Mouse (Mus musculus) ovary, adult 18-20 months (tissue): ENCODE measurements around the gene Olfr943.

Source experiments
- DNase-seq: peaks from one replicate; pipeline ENCODE4 v3.0.0; 2022; ENCODE audit warnings: low spot score, mixed read lengths

Gene Olfr943

GRCm38 (mm10) chr9:39166004-39166403 lies at the start of gene Olfr943:
TSS of gene Olfr943 (plus strand) at chr9:39166304.
- DNase-seq = no peak

- DNase-seq = no peak
Measured at GRCm38 (mm10) chr9:39127326-39127725, 38.8 kb upstream of the Olfr943 start.

GRCm38 (mm10) chr9:39127831-39128230 lies 38.3 kb upstream of the Olfr943 start, which contains the start of gene Olfr27:
TSS of gene Olfr27 (plus strand) at chr9:39128131.
- no peak for DNase-seq

- DNase-seq = no peak
Measured at GRCm38 (mm10) chr9:39152401-39152800, 13.7 kb upstream of the Olfr943 start.

GRCm38 (mm10) chr9:39201620-39202019 lies 35.5 kb downstream of the Olfr943 start, which contains the start of gene Olfr944:
TSS of gene Olfr944 (plus strand) at chr9:39201920.
- DNase-seq = no peak
